Mouse (Mus musculus): ENCODE results near the gene Nudcd2. TPM values are rescaled to one million over a fixed set of nuclear protein-coding genes. Genes with fewer than 3 reads are reported as not detected.
A peak's percentile ranks its signal among the peaks of the same experiment; 100 is the strongest.

Nudcd2 gene
- polyA plus RNA-seq, 1 experiment from 2014 or later, result 129 TPM

DNA sequence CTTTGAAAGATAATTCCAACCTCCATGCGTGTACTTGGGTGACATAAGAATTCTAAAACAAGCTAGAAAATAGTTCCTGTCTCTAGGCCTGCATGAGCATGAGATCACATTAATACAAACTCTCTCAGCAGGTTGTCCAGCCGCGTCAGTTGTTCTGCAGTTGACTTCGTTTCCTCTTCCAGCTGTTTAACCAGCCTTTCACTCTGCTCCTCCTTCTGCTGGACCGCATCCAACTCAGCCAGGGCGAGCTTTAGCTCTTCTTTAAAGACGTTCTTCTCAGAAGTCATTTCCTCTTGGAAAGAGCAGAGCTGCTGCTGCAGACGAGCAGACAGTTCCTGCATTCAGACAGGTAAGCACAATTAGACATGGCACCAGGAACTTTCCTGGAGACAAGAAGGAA, 19.6 kb upstream of the Nudcd2 start:
- H3K4me2 ChIP-seq (ENCODE audit: low read depth, low read length), result no peak overlapping the region
- no peak overlapping the region for H3K9ac ChIP-seq (ENCODE audit: low read length)
- ATAC-seq (ENCODE audit: insufficient read depth, low FRiP score), result no peak
- H3K4me1 ChIP-seq (ENCODE audit: control insufficient read depth, insufficient read depth, low read length), result no peaks in the 10 kb centered on the region
- no peaks in the 10 kb centered on the region for H3K9me3 ChIP-seq (replicated peaks; ENCODE audit: control insufficient read depth, low read length)
- no peaks in the 10 kb centered on the region for H3K27me3 ChIP-seq (ENCODE audit: control insufficient read depth, insufficient read depth, low read length)
- no peak overlapping the region for H3K27ac ChIP-seq (ENCODE audit: low read length)
- H3K4me3 ChIP-seq (replicated peaks; ENCODE audit: low read length), result no peak overlapping the region
- WGBS, result 72% methylated on average over 8 of the region's 8 CpGs
- peaks cover 23% of the 10 kb centered on the region for H3K36me3 ChIP-seq (ENCODE audit: control insufficient read depth, insufficient read depth, low read length)

DNA sequence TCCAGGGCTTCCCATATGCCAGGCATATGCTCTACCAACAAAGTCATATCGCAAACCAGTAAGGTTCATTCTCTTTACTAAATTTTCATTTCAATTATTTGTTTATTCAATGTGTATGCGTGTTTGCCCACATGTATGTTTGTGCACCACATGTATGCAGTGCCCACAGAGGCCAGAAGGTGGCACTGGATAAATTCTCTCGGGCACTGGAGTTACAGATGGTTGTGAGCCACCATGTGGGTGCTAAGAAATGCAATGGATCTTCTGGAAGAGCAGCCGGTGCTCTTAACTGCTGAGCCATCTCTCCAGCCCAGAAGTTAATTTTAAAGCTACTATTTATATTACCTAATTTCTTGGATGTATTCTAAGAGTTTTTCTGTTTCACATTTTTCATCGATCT, 17.9 kb upstream of the Nudcd2 start:
- no peaks in the 10 kb centered on the region for H3K27me3 ChIP-seq (ENCODE audit: control insufficient read depth, insufficient read depth, low read length)
- H3K36me3 ChIP-seq (ENCODE audit: control insufficient read depth, insufficient read depth, low read length), result peaks cover 19% of the 10 kb centered on the region
- H3K9ac ChIP-seq (ENCODE audit: low read length), result no peak overlapping the region
- no peak for ATAC-seq (ENCODE audit: insufficient read depth, low FRiP score)
- H3K4me3 ChIP-seq (replicated peaks; ENCODE audit: low read length), result no peak overlapping the region
- H3K27ac ChIP-seq (ENCODE audit: low read length), result no peak overlapping the region
- 93% methylated on average over 5 of the region's 5 CpGs for WGBS
- no peak overlapping the region for H3K4me2 ChIP-seq (ENCODE audit: low read depth, low read length)
- no peaks in the 10 kb centered on the region for H3K9me3 ChIP-seq (replicated peaks; ENCODE audit: control insufficient read depth, low read length)
- no peaks in the 10 kb centered on the region for H3K4me1 ChIP-seq (ENCODE audit: control insufficient read depth, insufficient read depth, low read length)

GRCm38 (mm10) chr11:40718324-40718723, 15.1 kb upstream of the Nudcd2 start:
- peaks cover 22% of the 10 kb centered on the region for H3K36me3 ChIP-seq (ENCODE audit: control insufficient read depth, insufficient read depth, low read length)
- no peak overlapping the region for H3K27ac ChIP-seq (ENCODE audit: low read length)
- H3K27me3 ChIP-seq (ENCODE audit: control insufficient read depth, insufficient read depth, low read length), result no peaks in the 10 kb centered on the region
- no peak overlapping the region for H3K4me2 ChIP-seq (ENCODE audit: low read depth, low read length)
- no peak overlapping the region for H3K4me3 ChIP-seq (replicated peaks; ENCODE audit: low read length)
- no peaks in the 10 kb centered on the region for H3K4me1 ChIP-seq (ENCODE audit: control insufficient read depth, insufficient read depth, low read length)
- no peak for ATAC-seq (ENCODE audit: insufficient read depth, low FRiP score)
- H3K9ac ChIP-seq (ENCODE audit: low read length), result no peak overlapping the region
- no peaks in the 10 kb centered on the region for H3K9me3 ChIP-seq (replicated peaks; ENCODE audit: control insufficient read depth, low read length)

- peak; percentile 8; the same call in 1 of the 2 replicates for ATAC-seq (ENCODE audit: insufficient read depth, low FRiP score)
- no peaks in the 10 kb centered on the region for H3K9me3 ChIP-seq (replicated peaks; ENCODE audit: control insufficient read depth, low read length)
- peak overlapping the region; percentile 47; the same call in 1 of the 2 replicates for H3K27ac ChIP-seq (ENCODE audit: low read length)
- peak overlapping the region; percentile 76 for H3K9ac ChIP-seq (ENCODE audit: low read length)
- H3K4me2 ChIP-seq (ENCODE audit: low read depth, low read length), result peak overlapping the region; percentile 86
- 1% methylated on average over 14 of the region's 14 CpGs for WGBS
- peaks cover 17% of the 10 kb centered on the region for H3K4me1 ChIP-seq (ENCODE audit: control insufficient read depth, insufficient read depth, low read length)
- no peaks in the 10 kb centered on the region for H3K27me3 ChIP-seq (ENCODE audit: control insufficient read depth, insufficient read depth, low read length)
- H3K4me3 ChIP-seq (replicated peaks; ENCODE audit: low read length), result peak overlapping the region; percentile 71
- H3K36me3 ChIP-seq (ENCODE audit: control insufficient read depth, insufficient read depth, low read length), result peaks cover 9% of the 10 kb centered on the region
Measured at GRCm38 (mm10) chr11:40732997-40733338, 499 bp upstream of the Nudcd2 start.

- Histone ChIP-seq H3K36me3 (ENCODE audit: control insufficient read depth, insufficient read depth, low read length) (peaks cover 9% of the 10 kb centered on the region), H3K27me3 (ENCODE audit: control insufficient read depth, insufficient read depth, low read length) (no peaks in the 10 kb centered on the region), H3K4me3 (replicated peaks; ENCODE audit: low read length) (peak overlapping the region; percentile 71), H3K4me1 (ENCODE audit: control insufficient read depth, insufficient read depth, low read length) (peaks cover 17% of the 10 kb centered on the region), H3K9ac (ENCODE audit: low read length) (peak overlapping the region; percentile 91), H3K27ac (ENCODE audit: low read length) (0 out of 2 replicates have a peak overlapping the region, but pooled peaks have one; percentile 69), H3K9me3 (replicated peaks; ENCODE audit: control insufficient read depth, low read length) (no peaks in the 10 kb centered on the region), H3K4me2 (ENCODE audit: low read depth, low read length) (peak overlapping the region; percentile 88)
- 3% methylated on average over 11 of the region's 11 CpGs for WGBS
- no peak for ATAC-seq (ENCODE audit: insufficient read depth, low FRiP score)
Measured at GRCm38 (mm10) chr11:40734251-40734752, 835 bp downstream of the Nudcd2 start.

DNA sequence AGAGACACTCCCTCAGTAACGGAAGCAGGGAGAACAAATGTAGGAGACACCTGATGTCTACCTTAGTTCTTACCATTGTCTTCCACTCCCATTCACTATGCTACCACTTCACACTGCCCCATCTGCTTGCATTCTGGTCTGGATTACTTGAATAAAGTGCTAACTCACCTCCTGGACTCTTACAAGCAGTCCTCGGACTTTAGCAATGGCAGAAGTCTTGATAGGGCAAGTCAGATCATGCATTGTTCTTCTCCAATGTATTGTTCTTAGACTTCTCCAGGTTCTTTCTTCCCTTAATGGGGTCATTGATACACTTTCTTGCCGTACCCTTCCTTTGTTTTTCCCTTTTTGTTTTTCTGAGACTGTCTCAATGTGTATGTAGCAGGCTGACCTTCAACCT, 3.9 kb downstream of the Nudcd2 start:
- ATAC-seq (ENCODE audit: insufficient read depth, low FRiP score), result no peak
- peaks cover 9% of the 10 kb centered on the region for H3K36me3 ChIP-seq (ENCODE audit: control insufficient read depth, insufficient read depth, low read length)
- peaks cover 10% of the 10 kb centered on the region for H3K4me1 ChIP-seq (ENCODE audit: control insufficient read depth, insufficient read depth, low read length)
- no peaks in the 10 kb centered on the region for H3K27me3 ChIP-seq (ENCODE audit: control insufficient read depth, insufficient read depth, low read length)
- no peak overlapping the region for H3K9ac ChIP-seq (ENCODE audit: low read length)
- H3K4me2 ChIP-seq (ENCODE audit: low read depth, low read length), result no peak overlapping the region
- H3K27ac ChIP-seq (ENCODE audit: low read length), result no peak overlapping the region
- 92% methylated on average over 3 of the region's 3 CpGs for WGBS
- no peaks in the 10 kb centered on the region for H3K9me3 ChIP-seq (replicated peaks; ENCODE audit: control insufficient read depth, low read length)
- no peak overlapping the region for H3K4me3 ChIP-seq (replicated peaks; ENCODE audit: low read length)

DNA sequence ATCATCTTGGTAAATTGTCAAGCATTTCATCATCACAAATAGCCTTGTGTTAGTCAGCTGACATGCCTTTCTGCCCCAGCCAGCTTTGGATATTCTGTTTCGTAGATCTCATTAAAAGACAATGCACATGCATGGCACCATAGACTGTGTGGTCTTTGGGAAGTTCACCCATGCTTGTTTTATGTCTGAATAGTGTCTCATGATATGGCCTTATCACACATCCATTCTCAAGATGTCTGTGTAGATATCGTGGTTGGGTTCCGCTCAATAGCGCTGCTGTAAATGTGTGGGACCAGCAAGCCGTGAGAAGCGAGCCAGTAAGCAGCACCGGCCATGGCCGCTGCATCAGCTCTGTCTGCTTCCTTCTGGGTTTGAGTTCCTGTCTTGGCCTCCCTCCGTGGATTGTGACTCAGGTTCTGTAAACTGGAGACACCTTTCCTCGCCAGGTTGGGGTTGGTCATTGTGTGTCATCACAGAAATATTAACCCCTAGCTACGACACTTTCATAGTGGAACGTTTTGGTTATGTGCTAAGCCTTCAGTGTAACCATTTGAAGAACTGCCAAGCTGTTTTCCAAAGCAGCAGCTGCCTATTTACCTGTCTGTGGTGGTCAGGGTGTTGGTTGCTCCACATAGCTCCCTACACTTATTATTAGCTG, 8.3 kb downstream of the Nudcd2 start:
- 91% methylated on average over 12 of the region's 12 CpGs for WGBS
- Histone ChIP-seq H3K9me3 (replicated peaks; ENCODE audit: control insufficient read depth, low read length) (no peaks in the 10 kb centered on the region), H3K4me2 (ENCODE audit: low read depth, low read length) (no peak overlapping the region), H3K4me1 (ENCODE audit: control insufficient read depth, insufficient read depth, low read length) (no peaks in the 10 kb centered on the region), H3K27ac (ENCODE audit: low read length) (no peak overlapping the region), H3K4me3 (replicated peaks; ENCODE audit: low read length) (no peak overlapping the region), H3K9ac (ENCODE audit: low read length) (no peak overlapping the region), H3K27me3 (ENCODE audit: control insufficient read depth, insufficient read depth, low read length) (no peaks in the 10 kb centered on the region), H3K36me3 (ENCODE audit: control insufficient read depth, insufficient read depth, low read length) (peaks cover 8% of the 10 kb centered on the region)
- no peak for ATAC-seq (ENCODE audit: insufficient read depth, low FRiP score)

GRCm38 (mm10) chr11:40744348-40744747, 10.9 kb downstream of the Nudcd2 start:
- no peak for ATAC-seq (ENCODE audit: insufficient read depth, low FRiP score)
- no peak overlapping the region for H3K9ac ChIP-seq (ENCODE audit: low read length)
- H3K27me3 ChIP-seq (ENCODE audit: control insufficient read depth, insufficient read depth, low read length), result no peaks in the 10 kb centered on the region
- WGBS, result 76% methylated on average over 3 of the region's 3 CpGs
- no peak overlapping the region for H3K4me3 ChIP-seq (replicated peaks; ENCODE audit: low read length)
- no peaks in the 10 kb centered on the region; the same call in 1 of the 2 replicates for H3K36me3 ChIP-seq (ENCODE audit: control insufficient read depth, insufficient read depth, low read length)
- H3K9me3 ChIP-seq (replicated peaks; ENCODE audit: control insufficient read depth, low read length), result no peaks in the 10 kb centered on the region
- no peaks in the 10 kb centered on the region for H3K4me1 ChIP-seq (ENCODE audit: control insufficient read depth, insufficient read depth, low read length)
- no peak overlapping the region for H3K27ac ChIP-seq (ENCODE audit: low read length)
- no peak overlapping the region for H3K4me2 ChIP-seq (ENCODE audit: low read depth, low read length)

DNA sequence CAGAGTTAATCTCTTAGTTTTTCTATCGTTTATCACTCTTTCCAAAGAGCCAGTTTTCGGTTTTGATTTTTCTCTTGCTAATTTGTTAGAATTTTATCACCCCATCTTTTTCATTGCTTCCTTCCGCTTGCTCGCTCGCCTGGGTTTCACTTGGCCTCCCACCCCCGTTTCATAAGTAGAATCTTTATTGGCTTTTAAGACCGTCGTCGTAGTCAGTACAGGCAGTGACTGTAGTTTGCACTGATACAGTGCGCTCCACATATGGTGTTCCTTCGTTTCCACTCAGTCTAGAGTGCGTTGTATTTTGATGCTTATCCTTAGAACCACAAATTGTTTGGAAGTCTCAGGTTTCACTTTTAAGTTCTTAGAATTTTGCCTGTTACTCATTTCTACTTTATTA, 12.9 kb downstream of the Nudcd2 start:
- Histone ChIP-seq H3K27ac (ENCODE audit: low read length) (no peak overlapping the region), H3K4me1 (ENCODE audit: control insufficient read depth, insufficient read depth, low read length) (no peaks in the 10 kb centered on the region), H3K36me3 (ENCODE audit: control insufficient read depth, insufficient read depth, low read length) (no peaks in the 10 kb centered on the region), H3K4me2 (ENCODE audit: low read depth, low read length) (no peak overlapping the region), H3K4me3 (replicated peaks; ENCODE audit: low read length) (no peak overlapping the region), H3K9me3 (replicated peaks; ENCODE audit: control insufficient read depth, low read length) (no peaks in the 10 kb centered on the region), H3K9ac (ENCODE audit: low read length) (no peak overlapping the region), H3K27me3 (ENCODE audit: control insufficient read depth, insufficient read depth, low read length) (no peaks in the 10 kb centered on the region)
- ATAC-seq (ENCODE audit: insufficient read depth, low FRiP score), result no peak
- WGBS, result 92% methylated on average over 12 of the region's 12 CpGs

Measured in stomach, embryonic 16.5 days (tissue).